Mouse (Mus musculus): ENCODE results near the gene Gulp1.
A peak's percentile ranks its signal among the peaks of the same experiment; 100 is the strongest.

Gene Gulp1

GRCm38 (mm10) chr1:44551461-44552370 is at the start of gene Gulp1:
Gene Gulp1, plus strand, starts transcription at chr1:44551511.
- DNase-seq (ENCODE audit: low read depth, low spot score), result peak; percentile 85

DNA sequence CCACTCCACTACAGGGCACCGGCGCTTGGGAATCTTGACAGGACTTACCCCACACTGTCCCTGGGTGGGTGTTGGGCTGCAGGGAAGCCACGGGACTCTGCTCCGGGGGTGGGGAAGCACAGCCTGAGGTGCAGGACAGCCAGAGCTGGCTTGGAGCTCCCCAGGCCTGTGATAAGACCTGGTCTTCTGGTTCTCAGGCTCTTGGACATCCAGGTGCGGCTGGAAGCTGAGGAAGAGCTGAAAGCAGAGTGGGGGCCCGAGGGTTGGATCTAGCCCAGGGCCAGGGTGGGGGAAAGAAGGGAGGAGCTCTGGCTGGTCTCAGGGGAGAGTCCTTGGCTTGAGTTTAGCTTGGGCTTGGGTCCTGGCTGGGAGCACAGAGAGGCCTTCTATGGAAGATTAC is 1.1 kb upstream of the Gulp1 start:
- DNase-seq (ENCODE audit: low read depth, low spot score), result no peak

DNA sequence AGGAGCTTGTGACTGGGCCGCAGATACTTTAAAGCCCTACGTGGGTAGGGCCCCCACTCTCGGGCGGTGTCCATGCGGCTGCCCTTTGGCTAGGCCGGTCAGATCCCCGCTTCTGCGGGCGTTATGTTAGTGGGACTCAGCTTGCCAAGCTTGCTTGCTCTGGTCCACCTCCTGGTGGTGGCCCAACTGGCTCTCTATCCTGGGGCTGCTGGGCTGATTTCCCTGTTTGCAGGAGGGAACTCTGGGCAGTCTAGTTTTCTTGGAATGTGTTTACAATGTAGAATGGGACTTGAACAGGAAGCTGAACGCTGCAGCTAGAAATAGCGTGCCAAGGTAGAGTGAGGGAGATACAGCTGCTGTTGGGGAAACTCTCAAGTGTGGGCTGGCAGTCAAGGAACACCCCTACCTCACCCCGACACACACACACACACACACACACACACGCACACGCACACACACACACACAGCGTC is 1.1 kb downstream of the Gulp1 start:
- peak; percentile 62 for DNase-seq (ENCODE audit: low read depth, low spot score)

- DNase-seq (ENCODE audit: low read depth, low spot score), result peak; percentile 72
Measured at GRCm38 (mm10) chr1:44553166-44553898, 2.0 kb downstream of the Gulp1 start.

- peak; percentile 19 for DNase-seq (ENCODE audit: low read depth, low spot score)
Measured at GRCm38 (mm10) chr1:44567431-44567830, 16.1 kb downstream of the Gulp1 start.

DNA sequence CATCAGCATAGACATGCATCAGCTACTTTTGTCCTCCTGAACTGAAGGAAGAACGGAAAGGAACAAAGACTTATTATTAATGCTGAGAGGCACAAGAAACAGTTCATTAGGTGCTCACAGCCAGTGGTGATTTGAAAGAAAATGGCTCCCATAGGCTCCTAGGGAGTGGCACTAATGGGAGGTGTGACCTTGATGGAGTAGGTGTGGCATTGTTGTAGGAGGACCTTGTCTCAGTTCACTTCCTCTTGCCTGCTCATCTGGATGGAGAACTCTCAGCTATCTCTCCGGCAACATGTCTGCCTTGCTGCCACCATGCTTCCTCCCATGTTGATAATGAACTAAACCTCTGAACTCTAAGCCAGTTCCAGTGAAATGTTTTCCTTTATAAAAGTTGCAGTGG is 17.0 kb downstream of the Gulp1 start:
- DNase-seq (ENCODE audit: low read depth, low spot score), result no peak

DNA sequence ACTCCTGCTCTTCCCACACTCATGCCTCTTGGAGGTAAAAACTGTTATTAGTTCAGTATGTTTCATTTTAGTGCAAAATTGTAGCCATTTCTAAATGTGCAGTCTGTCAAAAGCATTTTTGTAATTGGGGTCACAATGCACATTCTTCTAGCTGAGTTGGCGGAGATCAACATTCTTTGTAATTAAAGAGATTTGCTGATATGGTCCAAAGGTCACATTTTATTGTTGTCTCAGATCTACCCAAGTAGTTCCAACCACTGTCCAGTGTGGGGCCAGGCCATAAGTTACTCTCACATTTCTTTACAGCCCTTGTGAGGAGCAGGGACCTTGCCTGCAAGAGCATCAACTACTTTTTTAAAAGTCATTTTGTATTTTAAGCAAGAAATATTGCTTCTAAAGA is 24.7 kb downstream of the Gulp1 start:
- DNase-seq (ENCODE audit: low read depth, low spot score), result no peak

DNA sequence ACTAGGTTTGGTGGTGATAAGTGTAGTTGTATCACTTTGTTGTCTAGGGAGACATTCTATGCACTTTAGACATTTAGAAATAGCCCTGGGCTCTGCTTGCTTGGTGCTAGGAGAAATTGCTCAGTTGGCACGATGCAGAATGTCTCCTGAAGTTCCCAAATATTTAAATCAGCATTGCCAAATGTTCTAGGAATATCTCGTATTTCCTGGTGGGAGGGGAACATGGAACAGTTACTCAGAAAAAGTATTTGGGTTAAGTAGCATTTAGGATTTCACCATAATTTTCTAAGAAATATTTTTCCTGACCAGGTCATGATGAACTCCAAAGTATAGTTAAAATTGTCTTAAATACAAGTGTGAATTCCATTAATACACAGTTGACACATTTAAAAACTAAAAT is 25.3 kb downstream of the Gulp1 start:
- DNase-seq (ENCODE audit: low read depth, low spot score), result no peak

DNA sequence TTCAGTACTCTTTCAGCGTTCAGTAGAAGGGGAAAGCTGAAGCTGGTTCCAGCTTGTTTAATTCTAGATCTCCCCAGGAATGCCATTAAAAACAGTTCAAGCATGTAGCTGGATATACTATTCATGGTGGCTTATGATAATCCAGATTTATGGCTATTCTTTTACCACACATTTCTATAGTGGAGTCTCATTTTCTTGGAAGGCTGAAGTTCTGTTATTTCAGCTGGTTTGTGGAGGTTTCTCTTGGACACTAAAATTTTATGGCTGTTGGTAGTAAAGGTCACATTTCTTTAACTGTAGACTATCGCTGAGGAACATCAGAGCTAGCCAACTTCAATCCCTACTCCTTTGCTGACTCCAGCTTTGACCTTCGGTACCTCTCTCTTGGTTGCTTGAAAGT is 29.1 kb downstream of the Gulp1 start:
- DNase-seq (ENCODE audit: low read depth, low spot score), result no peak

DNA sequence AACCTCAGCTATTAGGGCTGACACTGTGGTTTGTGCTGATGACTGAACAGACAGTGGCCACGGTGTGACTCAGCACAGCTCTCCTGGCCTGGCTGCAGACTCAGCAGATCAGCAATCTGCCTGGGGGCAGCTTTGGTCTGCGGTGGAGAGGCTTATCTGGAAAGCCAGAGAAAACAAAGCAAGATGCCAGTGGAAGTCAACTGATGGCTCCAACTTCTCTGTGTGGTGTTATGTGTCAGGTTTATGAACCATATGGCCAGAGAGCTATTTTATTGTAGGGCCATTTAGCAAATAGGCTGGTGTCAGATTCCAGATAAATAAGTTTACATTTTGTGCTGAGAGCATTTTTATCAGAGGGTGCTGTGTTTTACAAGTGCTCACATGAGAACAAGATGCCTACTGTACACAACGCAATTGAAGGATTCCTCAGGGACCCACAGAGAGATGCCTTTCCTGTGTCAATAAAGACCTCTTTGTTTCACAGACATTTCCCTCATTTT is 33.6 kb downstream of the Gulp1 start:
- peak; percentile 57 for DNase-seq (ENCODE audit: low read depth, low spot score)

- peak; percentile 48 for DNase-seq (ENCODE audit: low read depth, low spot score)
Measured at GRCm38 (mm10) chr1:44591742-44592141, 40.4 kb downstream of the Gulp1 start.

DNA sequence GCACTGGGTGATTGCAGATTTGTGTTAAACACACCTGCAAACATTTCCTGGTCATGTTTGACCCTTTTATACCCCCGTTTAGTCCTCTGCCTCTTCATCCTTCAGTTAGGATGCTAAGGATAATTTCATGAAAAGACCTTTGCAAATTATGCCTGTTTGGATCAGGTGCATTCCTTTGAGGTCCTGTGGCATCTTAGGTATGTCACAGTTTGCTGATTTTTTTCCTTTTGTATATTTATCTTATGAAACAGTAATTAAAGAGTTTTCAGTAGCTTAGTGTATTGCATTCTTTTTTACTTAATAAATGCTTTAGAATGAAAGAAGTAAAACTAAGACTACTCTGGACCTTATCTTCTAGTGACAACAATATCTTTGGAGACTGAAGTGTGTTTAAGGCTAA is 41.8 kb downstream of the Gulp1 start:
- no peak for DNase-seq (ENCODE audit: low read depth, low spot score)

- no peak for DNase-seq (ENCODE audit: low read depth, low spot score)
Measured at GRCm38 (mm10) chr1:44598312-44598711, 47.0 kb downstream of the Gulp1 start.

DNA sequence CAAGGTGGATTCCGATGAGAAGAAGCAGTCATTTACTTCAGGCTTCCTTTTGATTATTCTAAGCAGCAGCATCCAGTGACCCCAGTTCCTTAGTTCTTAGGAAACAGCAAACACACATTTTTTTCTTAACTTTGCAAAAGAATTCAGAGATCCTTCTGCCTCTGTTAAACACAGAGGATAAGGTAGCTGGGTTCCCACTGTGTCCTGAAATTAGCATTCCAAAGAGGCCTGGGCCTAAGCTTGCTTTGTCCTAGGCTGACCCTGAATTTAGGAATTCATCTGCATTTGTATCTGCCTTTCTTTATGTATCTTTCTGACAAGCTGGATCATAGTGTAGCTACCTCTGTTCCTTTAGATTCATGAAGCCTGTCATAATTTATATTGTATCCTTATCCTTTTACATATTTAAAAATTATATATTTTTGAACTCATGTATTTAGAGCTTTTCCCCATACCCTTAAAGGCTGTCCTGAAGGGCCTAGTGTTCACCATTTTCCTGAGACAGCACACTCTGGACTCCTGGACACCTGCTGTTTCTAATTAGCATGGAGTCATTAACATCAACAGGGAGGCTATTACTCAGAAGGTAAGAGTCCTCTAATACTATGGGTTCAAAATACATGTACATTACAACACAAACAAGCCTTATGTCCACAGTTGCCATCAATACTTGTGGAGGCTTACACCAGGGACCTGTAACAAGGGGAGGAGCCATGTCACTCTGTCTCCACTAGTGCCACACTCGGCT is 62.2 kb downstream of the Gulp1 start:
- DNase-seq (ENCODE audit: low read depth, low spot score), result no peak

- peak; percentile 50 for DNase-seq (ENCODE audit: low read depth, low spot score)
Measured at GRCm38 (mm10) chr1:44618751-44619150, 67.4 kb downstream of the Gulp1 start.

GRCm38 (mm10) chr1:44634481-44634880 is 83.2 kb downstream of the Gulp1 start:
- DNase-seq (ENCODE audit: low read depth, low spot score), result no peak

- DNase-seq (ENCODE audit: low read depth, low spot score), result no peak
Measured at GRCm38 (mm10) chr1:44645678-44646276, 94.5 kb downstream of the Gulp1 start.

DNA sequence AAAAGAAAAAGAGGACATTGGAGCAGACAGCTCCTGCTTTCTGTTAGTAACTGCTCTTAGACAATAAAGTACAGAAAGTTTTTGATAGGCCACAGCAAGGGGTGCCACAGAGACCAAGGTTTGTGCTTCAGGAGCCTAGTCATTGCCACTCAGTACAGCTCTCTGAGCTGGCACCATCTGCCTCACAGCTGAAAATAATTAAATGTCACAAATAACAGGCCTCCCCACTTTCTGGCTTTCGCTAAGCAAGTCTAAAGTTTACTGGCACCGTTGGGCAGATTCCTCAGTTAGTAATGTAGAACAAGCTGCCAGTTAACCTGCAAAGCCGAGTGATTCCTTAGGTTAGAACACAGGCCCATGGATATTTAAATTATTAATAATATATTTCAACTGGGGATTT is 127.7 kb downstream of the Gulp1 start:
- peak; percentile 86 for DNase-seq (ENCODE audit: low read depth, low spot score)

DNA sequence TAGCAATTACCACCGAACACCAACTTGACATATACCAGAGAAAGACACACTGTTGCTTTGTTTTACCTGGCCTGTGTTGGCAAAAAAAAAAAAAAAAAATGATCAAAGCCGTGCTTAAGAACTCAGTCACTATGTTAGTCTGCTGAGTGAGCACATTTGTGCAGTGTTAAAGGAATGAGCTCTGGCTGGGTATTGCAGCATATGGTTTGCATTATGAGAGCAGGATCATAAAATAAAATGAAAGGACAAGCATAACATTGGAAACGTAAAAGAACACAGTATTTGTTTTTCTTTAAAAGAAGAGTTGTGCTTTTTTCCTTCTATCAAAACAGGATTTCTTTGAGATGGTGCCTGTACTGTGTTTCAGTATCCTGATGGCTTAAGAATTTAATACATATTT is 128.1 kb downstream of the Gulp1 start:
- DNase-seq (ENCODE audit: low read depth, low spot score), result peak; percentile 85

DNA sequence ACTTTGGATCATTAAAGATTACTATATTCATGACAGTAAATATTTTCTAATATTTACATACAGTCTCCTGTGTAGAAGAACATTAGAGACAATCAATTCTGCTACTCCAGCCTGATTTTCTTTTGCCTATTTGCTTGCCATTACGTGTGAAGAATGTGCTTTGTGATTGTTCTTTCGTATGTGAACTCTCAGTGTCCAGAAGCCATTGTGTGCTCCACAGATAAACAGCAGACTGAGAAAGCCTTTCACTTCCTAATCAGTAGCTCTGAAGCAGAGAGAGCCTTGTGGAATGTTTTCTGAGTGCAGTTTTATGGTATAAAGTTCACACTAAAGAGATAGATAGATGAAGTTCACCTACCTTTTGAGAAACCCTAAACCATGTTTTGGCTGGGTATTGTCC is 131.2 kb downstream of the Gulp1 start:
- DNase-seq (ENCODE audit: low read depth, low spot score), result no peak

DNA sequence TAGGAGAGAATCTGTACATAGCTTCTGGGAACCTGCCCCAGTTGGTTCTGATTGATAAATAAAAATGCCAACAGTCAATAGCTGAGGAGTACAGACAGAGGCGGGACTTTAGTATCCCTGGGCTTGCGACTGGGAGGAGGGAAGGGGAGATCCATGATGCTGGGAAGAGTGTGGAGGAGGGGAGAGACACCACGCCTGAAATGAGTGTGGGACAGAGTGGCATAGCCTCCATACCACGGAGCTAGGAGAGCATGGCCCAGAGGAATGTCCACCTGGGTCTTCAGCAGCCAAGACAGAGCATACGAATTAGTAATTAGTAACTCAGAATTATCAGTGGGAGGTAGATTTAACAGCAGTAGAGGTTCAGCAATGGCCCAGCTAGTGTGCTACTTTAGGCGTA is 132.4 kb downstream of the Gulp1 start:
- no peak for DNase-seq (ENCODE audit: low read depth, low spot score)
